Mouse (Mus musculus) testis, postnatal 10 days (tissue): ENCODE results near the gene Arhgap33.
"Not testable (repeated sequence)": the region's sequence is repeated elsewhere in the genome, so short reads cannot be mapped to it uniquely, and the experiment has no call there.

Source experiments
- DNase-seq: peaks from one replicate; pipeline ENCODE4 v3.0.0; 2021; ENCODE audit warnings: low spot score

The Arhgap33 gene

GRCm38 (mm10) chr7:30493401-30493931 is 41.4 kb downstream of the Arhgap33 start, which contains the start of gene Prodh2:
Gene Prodh2, plus strand, starts transcription at chr7:30493622.
- DNase-seq, result no peak

GRCm38 (mm10) chr7:30492765-30493164 is 42.1 kb downstream of the Arhgap33 start:
- peak; percentile 92 for DNase-seq

- DNase-seq, result no peak
Measured at GRCm38 (mm10) chr7:30490957-30491307, 43.9 kb downstream of the Arhgap33 start.

GRCm38 (mm10) chr7:30490251-30490956 is 44.5 kb downstream of the Arhgap33 start:
- DNase-seq, result no peak

- peak; percentile 77 for DNase-seq
Measured at GRCm38 (mm10) chr7:30484250-30484649, 50.6 kb downstream of the Arhgap33 start.

GRCm38 (mm10) chr7:30477415-30478381 is 57.2 kb downstream of the Arhgap33 start:
- no peak for DNase-seq

GRCm38 (mm10) chr7:30476136-30476535 is 58.7 kb downstream of the Arhgap33 start:
- DNase-seq, result not testable (repeated sequence)

- DNase-seq, result no peak
Measured at GRCm38 (mm10) chr7:30474999-30475398, 59.9 kb downstream of the Arhgap33 start.

GRCm38 (mm10) chr7:30472411-30472810 is 62.4 kb downstream of the Arhgap33 start:
- peak; percentile 65 for DNase-seq
